9 mouse cellular contexts compared by ENCODE assay signal in genomic region chr5:150466132-150466531, GRCm38 (mm10). TPM values are rescaled to one million over a fixed set of nuclear protein-coding genes. Genes with fewer than 3 reads are reported as not detected.
DNase-seq lines count a peak whose midpoint lies in the region.
"Had no signal": no experiment of that assay in that cellular context is flagged by ENCODE, and none has a peak within 500 bp of the region (broad histone marks: within the 10 kb centered on the region; RNA-seq: fewer than 3 reads in every experiment).

No protein-coding gene starts in this region.

- no peaks in the 10 kb centered on the region for H3K4me1 ChIP-seq in hindbrain, embryonic 10.5 days (replicated peaks)

- H3K4me3 ChIP-seq in hindbrain, embryonic 10.5 days, result no peak overlapping the region

- H3K27me3 ChIP-seq in hindbrain, embryonic 10.5 days (ENCODE audit: insufficient read depth, poor library complexity, severe bottlenecking), result no peaks in the 10 kb centered on the region

- no peaks in the 10 kb centered on the region for H3K36me3 ChIP-seq in hindbrain, embryonic 10.5 days

- intact Hi-C loops in left cerebral cortex, postnatal 36 days (cut with DNase I), result no loop called here

- 88% methylated on average over 12 of the region's 12 CpGs for WGBS in hindbrain, embryonic 10.5 days

- no peaks in the 10 kb centered on the region for H3K9me3 ChIP-seq in hindbrain, embryonic 10.5 days

- H3K27ac ChIP-seq in hindbrain, embryonic 10.5 days, result no peak overlapping the region

- DNase-seq in ZHBTc4 (ENCODE audit: low read depth, low spot score), result peak; percentile 42
- DNase-seq in cerebellum, adult 11-12 months, result peak; percentile 77
- peak; percentile 79 for DNase-seq in gastrocnemius, postnatal 10 days
- peak; percentile 87 for DNase-seq in kidney, adult 11 months
- peak; percentile 78 to 80 for DNase-seq in left cerebral cortex, postnatal 36 days (ENCODE audit: low spot score in 2 of 2)
- DNase-seq in ovary, postnatal 10 days (ENCODE audit: low spot score), result peak; percentile 38
- peak; percentile 71 for DNase-seq in yolk sac, embryonic 10.5 days (ENCODE audit: low spot score)
- DNase-seq in hindbrain, embryonic 10.5 days (ENCODE audit: low spot score), result no peak

RNA-seq across cellular contexts. Expression of gene Zar1l, which starts 51.8 kb away (rescaled TPM):
- not detected for total RNA-seq in gastrocnemius, postnatal 10 days (2021)
- total RNA-seq in left cerebral cortex, postnatal 36 days (2021), result 1 to 10 TPM in 1 of 2 experiments, under 1 TPM in 1; 0.99 to 1.9 TPM
- not detected in 2 replicates for polyA plus RNA-seq in hindbrain, embryonic 10.5 days (2016; fragmentation: Nextera tagmentation; extraction: Ambion mirVana)
- polyA plus RNA-seq: embryonic facial prominence, embryonic 11.5 days had no signal

RNA-seq across cellular contexts. Expression of gene Brca2, which starts 56.3 kb away (rescaled TPM):
- 1 to 10 TPM; 6.1 to 6.5 TPM for total RNA-seq in gastrocnemius, postnatal 10 days (2021)
- 10 to 100 TPM in 1 of 2 experiments, 1 to 10 TPM in 1; 7.6 to 11.6 TPM for total RNA-seq in left cerebral cortex, postnatal 36 days (2021)
- 21.1 and 38.8 TPM in 2 replicates for polyA plus RNA-seq in hindbrain, embryonic 10.5 days (2016; fragmentation: Nextera tagmentation; extraction: Ambion mirVana)
